Mouse (Mus musculus) erythroblast, embryonic 14.5 days (primary cell): ENCODE measurements around the gene Prm2.

Experiments used
- GATA1 ChIP-seq: IDR thresholded peaks from 2 replicates; pipeline ENCODE4 v1.6.1; 2012; ENCODE audit warnings: low read length, inconsistent platforms, mixed read lengths
- TAL1 ChIP-seq: IDR thresholded peaks from 3 replicates; pipeline ENCODE4 v1.6.1; 2012; ENCODE audit warnings: low read length, inconsistent platforms, mixed read lengths

DNA sequence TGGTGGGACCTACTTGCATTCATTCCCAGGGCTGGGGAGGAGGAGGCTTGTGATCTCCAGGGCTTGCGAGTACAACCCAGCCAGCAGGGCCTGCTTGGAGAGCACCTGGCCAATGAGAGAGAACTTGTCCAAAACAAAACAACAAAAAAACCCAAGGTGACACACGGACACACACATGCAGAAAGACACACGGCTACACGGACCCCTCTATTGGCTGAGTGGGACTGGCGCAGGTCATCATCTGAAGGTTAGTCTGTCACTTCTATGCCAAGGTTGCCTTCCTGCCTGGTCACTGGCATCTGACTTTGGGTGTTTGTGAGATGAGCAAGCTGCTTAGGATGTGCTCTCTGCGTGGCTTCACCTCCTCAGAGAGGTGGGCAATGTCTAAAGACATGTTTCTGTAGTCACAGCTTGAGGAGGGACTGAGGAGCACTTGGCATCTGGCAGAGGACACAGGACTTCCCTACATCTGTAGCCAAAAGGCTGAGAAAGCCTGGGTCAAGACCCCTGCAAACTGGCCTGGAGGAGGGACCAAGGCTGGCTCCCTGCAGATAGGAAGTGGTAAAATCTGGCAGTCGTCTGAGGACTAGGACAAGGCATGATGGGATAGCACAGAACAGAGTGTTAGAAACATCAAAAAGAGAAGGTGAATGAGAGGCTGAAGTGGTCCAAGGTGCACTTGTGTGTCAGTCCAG is 32.0 kb upstream of the Prm2 start:
- no peak for TF ChIP-seq TAL1
- no peak for TF ChIP-seq GATA1
